Mouse (Mus musculus): ENCODE data around the gene Tuba1c.

- no peak for TF ChIP-seq CTCF (IDR thresholded peaks at IDR 0.05; ENCODE audit: extremely low read depth, insufficient read depth, low read length)
- no peak for TF ChIP-seq POLR2A (IDR thresholded peaks at IDR 0.05; ENCODE audit: extremely low read depth, insufficient read depth, low read length)
Observed at GRCm38 (mm10) chr15:99087253-99088075, 57.8 kb downstream of the Tuba1c start, which contains the start of gene C1ql4.

All from cortical plate, adult 2 months (tissue).